Mouse (Mus musculus) embryo, embryonic 11.5 days (tissue): ENCODE results near the gene Ankrd11.

Experiments used
- DNase-seq: peaks from one replicate; pipeline ENCODE4 v3.0.0-alpha.2; 2012; ENCODE audit warnings: low read depth, low spot score

The Ankrd11 gene

GRCm38 (mm10) chr8:122850641-122851240, 191.3 kb downstream of the Ankrd11 start:
- DNase-seq: no peak

GRCm38 (mm10) chr8:122849152-122849910, 192.7 kb downstream of the Ankrd11 start:
- no peak for DNase-seq

GRCm38 (mm10) chr8:122847829-122848561, 194.1 kb downstream of the Ankrd11 start, which contains the start of gene Cdh15:
Gene Cdh15 (plus strand): TSS chr8:122847966.
- peak; percentile 54 for DNase-seq

- DNase-seq: no peak
These were observed 196.4 kb downstream of the Ankrd11 start for GRCm38 (mm10) chr8:122845662-122846061.

GRCm38 (mm10) chr8:122844161-122844560, 197.9 kb downstream of the Ankrd11 start:
- DNase-seq: no peak

GRCm38 (mm10) chr8:122836696-122837095, 205.4 kb downstream of the Ankrd11 start:
- DNase-seq: no peak

- no peak for DNase-seq
These were observed 205.9 kb downstream of the Ankrd11 start for GRCm38 (mm10) chr8:122836199-122836598.

- DNase-seq: peak; percentile 62
These were observed 207.1 kb downstream of the Ankrd11 start for GRCm38 (mm10) chr8:122834971-122835370.

- DNase-seq: no peak
These were observed 207.7 kb downstream of the Ankrd11 start for GRCm38 (mm10) chr8:122834416-122834815.
